Mouse (Mus musculus): Measurements from ENCODE around the gene Rora. TPM values are rescaled to one million over a fixed set of nuclear protein-coding genes. Genes with fewer than 3 reads are reported as not detected.

The Rora gene
- polyA plus RNA-seq, 1 experiment = 0.86 TPM

DNA sequence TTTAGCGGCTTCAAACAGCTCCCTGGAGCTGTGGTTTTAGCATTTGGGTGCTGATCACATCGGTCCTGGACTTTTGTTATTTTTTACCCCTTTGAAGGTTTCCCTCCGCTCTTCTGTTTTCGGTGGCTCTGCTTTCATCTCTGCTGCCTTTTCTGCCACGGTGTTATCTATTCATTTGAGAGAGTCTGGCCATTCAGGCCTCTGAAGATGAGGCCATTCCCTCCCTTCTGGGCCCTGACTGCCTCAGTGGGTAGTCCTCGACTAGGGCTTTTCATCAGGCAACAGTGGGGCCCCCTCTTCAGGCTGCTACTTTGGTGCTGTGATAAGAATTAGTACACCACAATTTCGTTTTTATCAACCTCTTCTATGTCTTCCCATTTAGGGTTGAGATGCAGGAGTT lies 617.3 kb downstream of the Rora start:
- no peak overlapping the region for H3K4me2 ChIP-seq (ENCODE audit: low read depth)
- no peaks in the 10 kb centered on the region for H3K79me2 ChIP-seq (ENCODE audit: control insufficient read depth, insufficient read depth)
- H3K36me3 ChIP-seq (ENCODE audit: control insufficient read depth, insufficient read depth) = no peaks in the 10 kb centered on the region
- no peak overlapping the region for H3K4me3 ChIP-seq
- H3ac ChIP-seq (ENCODE audit: control insufficient read depth, insufficient read length) = no peak overlapping the region
- peaks cover 4% of the 10 kb centered on the region for H3K27me3 ChIP-seq (ENCODE audit: control insufficient read depth, insufficient read depth, insufficient read length)
- no peak for TF ChIP-seq SRF (IDR thresholded peaks at IDR 0.05; ENCODE audit: control insufficient read depth, insufficient read length, low read depth)
- TF ChIP-seq REST (IDR thresholded peaks at IDR 0.05; ENCODE audit: insufficient read depth, insufficient read length) = no peak
- no peak for TF ChIP-seq MYOD1 (IDR thresholded peaks at IDR 0.05; ENCODE audit: control insufficient read depth in 1 of 3, insufficient read length in 2 of 3, low read depth in 2 of 3)
- no peak for TF ChIP-seq MYOG (IDR thresholded peaks at IDR 0.05; ENCODE audit: control insufficient read depth in 1 of 3, insufficient read depth in 1 of 3, insufficient read length in 2 of 3, low read depth in 2 of 3)

- no peak overlapping the region for H3K4me2 ChIP-seq (ENCODE audit: low read depth)
These were observed 619.3 kb downstream of the Rora start for GRCm38 (mm10) chr9:69272884-69273283.

GRCm38 (mm10) chr9:69274766-69275485 lies 621.3 kb downstream of the Rora start:
- no peak for TF ChIP-seq E2F4 (IDR thresholded peaks at IDR 0.05; ENCODE audit: insufficient read depth)
- no peaks in the 10 kb centered on the region for H3K79me2 ChIP-seq (ENCODE audit: control insufficient read depth, insufficient read depth)
- no peak overlapping the region for H3ac ChIP-seq (ENCODE audit: control insufficient read depth, insufficient read length)
- no peak overlapping the region for H3K4me3 ChIP-seq
- peak overlapping the region; percentile 27 for H3K4me2 ChIP-seq (ENCODE audit: low read depth)
- no peaks in the 10 kb centered on the region for H3K36me3 ChIP-seq (ENCODE audit: control insufficient read depth, insufficient read depth)
- H3K27me3 ChIP-seq (ENCODE audit: control insufficient read depth, insufficient read depth, insufficient read length) = peaks cover 4% of the 10 kb centered on the region

More at GRCm38 (mm10) chr9:69272884-69273283, 619.3 kb downstream of the Rora start:
- no peak overlapping the region for H3ac ChIP-seq (ENCODE audit: control insufficient read depth, insufficient read length)
- H3K4me3 ChIP-seq = no peak overlapping the region
- TF ChIP-seq TCF3 (IDR thresholded peaks at IDR 0.05; ENCODE audit: insufficient read length, low read depth) = no peak
- no peak for TF ChIP-seq MAX (IDR thresholded peaks at IDR 0.05; ENCODE audit: low read depth)
- TF ChIP-seq SRF (IDR thresholded peaks at IDR 0.05; ENCODE audit: control insufficient read depth, insufficient read length, low read depth) = no peak
- no peak for TF ChIP-seq POLR2A (IDR thresholded peaks at IDR 0.05; ENCODE audit: insufficient read length, low read depth)
- TF ChIP-seq TCF12 (IDR thresholded peaks at IDR 0.05; ENCODE audit: insufficient read depth, poor library complexity, severe bottlenecking) = no peak
- no peak for TF ChIP-seq POLR2AphosphoS2 (IDR thresholded peaks at IDR 0.05; ENCODE audit: insufficient read length, low read depth)
- no peak for TF ChIP-seq REST (IDR thresholded peaks at IDR 0.05; ENCODE audit: insufficient read depth, insufficient read length)
- no peak for TF ChIP-seq USF1 (IDR thresholded peaks at IDR 0.05; ENCODE audit: low read depth)
- TF ChIP-seq CEBPB (IDR thresholded peaks at IDR 0.05; ENCODE audit: insufficient read depth, poor library complexity, severe bottlenecking) = no peak
- TF ChIP-seq MYOG (IDR thresholded peaks at IDR 0.05; ENCODE audit: control insufficient read depth in 1 of 3, insufficient read depth in 1 of 3, insufficient read length in 2 of 3, low read depth in 2 of 3) = no peak
- no peak for TF ChIP-seq E2F4 (IDR thresholded peaks at IDR 0.05; ENCODE audit: insufficient read depth)
- no peaks in the 10 kb centered on the region for H3K79me2 ChIP-seq (ENCODE audit: control insufficient read depth, insufficient read depth)
- H3K36me3 ChIP-seq (ENCODE audit: control insufficient read depth, insufficient read depth) = no peaks in the 10 kb centered on the region
- peaks cover 4% of the 10 kb centered on the region for H3K27me3 ChIP-seq (ENCODE audit: control insufficient read depth, insufficient read depth, insufficient read length)

- Histone ChIP-seq H3K4me2 (ENCODE audit: low read depth) (no peak overlapping the region), H3K36me3 (ENCODE audit: control insufficient read depth, insufficient read depth) (no peaks in the 10 kb centered on the region), H3K27me3 (ENCODE audit: control insufficient read depth, insufficient read depth, insufficient read length) (no peaks in the 10 kb centered on the region), H3K4me3 (no peak overlapping the region), H3ac (ENCODE audit: control insufficient read depth, insufficient read length) (no peak overlapping the region), H3K79me2 (ENCODE audit: control insufficient read depth, insufficient read depth) (no peaks in the 10 kb centered on the region)
- TF ChIP-seq E2F4 (IDR thresholded peaks at IDR 0.05; ENCODE audit: insufficient read depth) = no peak
- TF ChIP-seq POLR2A (IDR thresholded peaks at IDR 0.05; ENCODE audit: insufficient read length, low read depth) = no peak
- TF ChIP-seq TCF12 (IDR thresholded peaks at IDR 0.05; ENCODE audit: insufficient read depth, poor library complexity, severe bottlenecking) = no peak
- no peak for TF ChIP-seq REST (IDR thresholded peaks at IDR 0.05; ENCODE audit: insufficient read depth, insufficient read length)
- TF ChIP-seq SRF (IDR thresholded peaks at IDR 0.05; ENCODE audit: control insufficient read depth, insufficient read length, low read depth) = no peak
- no peak for TF ChIP-seq MAX (IDR thresholded peaks at IDR 0.05; ENCODE audit: low read depth)
- no peak for TF ChIP-seq TCF3 (IDR thresholded peaks at IDR 0.05; ENCODE audit: insufficient read length, low read depth)
- no peak for TF ChIP-seq USF1 (IDR thresholded peaks at IDR 0.05; ENCODE audit: low read depth)
- no peak for TF ChIP-seq MYOG (IDR thresholded peaks at IDR 0.05; ENCODE audit: control insufficient read depth in 1 of 3, insufficient read depth in 1 of 3, insufficient read length in 2 of 3, low read depth in 2 of 3)
These were observed 623.7 kb downstream of the Rora start for GRCm38 (mm10) chr9:69277256-69277655.

- no peak overlapping the region for H3ac ChIP-seq (ENCODE audit: control insufficient read depth, insufficient read length)
- TF ChIP-seq POLR2AphosphoS2 (IDR thresholded peaks at IDR 0.05; ENCODE audit: insufficient read length, low read depth) (no peak), MYOG (IDR thresholded peaks at IDR 0.05; ENCODE audit: control insufficient read depth in 1 of 3, insufficient read depth in 1 of 3, insufficient read length in 2 of 3, low read depth in 2 of 3) (no peak), E2F4 (IDR thresholded peaks at IDR 0.05; ENCODE audit: insufficient read depth) (no peak), SRF (IDR thresholded peaks at IDR 0.05; ENCODE audit: control insufficient read depth, insufficient read length, low read depth) (no peak), TCF3 (IDR thresholded peaks at IDR 0.05; ENCODE audit: insufficient read length, low read depth) (no peak), USF1 (IDR thresholded peaks at IDR 0.05; ENCODE audit: low read depth) (no peak), POLR2A (IDR thresholded peaks at IDR 0.05; ENCODE audit: insufficient read length, low read depth) (no peak), REST (IDR thresholded peaks at IDR 0.05; ENCODE audit: insufficient read depth, insufficient read length) (no peak), CEBPB (IDR thresholded peaks at IDR 0.05; ENCODE audit: insufficient read depth, poor library complexity, severe bottlenecking) (no peak), TCF12 (IDR thresholded peaks at IDR 0.05; ENCODE audit: insufficient read depth, poor library complexity, severe bottlenecking) (no peak), MYOD1 (IDR thresholded peaks at IDR 0.05; ENCODE audit: control insufficient read depth in 1 of 3, insufficient read length in 2 of 3, low read depth in 2 of 3) (no peak), MAX (IDR thresholded peaks at IDR 0.05; ENCODE audit: low read depth) (no peak)
- no peaks in the 10 kb centered on the region for H3K36me3 ChIP-seq (ENCODE audit: control insufficient read depth, insufficient read depth)
- H3K79me2 ChIP-seq (ENCODE audit: control insufficient read depth, insufficient read depth) = no peaks in the 10 kb centered on the region
- no peak overlapping the region for H3K4me2 ChIP-seq (ENCODE audit: low read depth)
- H3K4me3 ChIP-seq = no peak overlapping the region
- no peaks in the 10 kb centered on the region for H3K27me3 ChIP-seq (ENCODE audit: control insufficient read depth, insufficient read depth, insufficient read length)
These were observed 631.4 kb downstream of the Rora start for GRCm38 (mm10) chr9:69285011-69285410.
